Mouse (Mus musculus): ENCODE measurements around the gene Phospho1. TPM values are rescaled to one million over a fixed set of nuclear protein-coding genes. Genes with fewer than 3 reads are reported as not detected.
A peak's percentile ranks its signal among the peaks of the same experiment; 100 is the strongest.

Phospho1 gene
- polyA plus RNA-seq, 1 experiment from 2014 or later = not detected

GRCm38 (mm10) chr11:95835832-95836231, 11.5 kb downstream of the Phospho1 start:
- WGBS = 41% methylated on average over 6 of the region's 6 CpGs
- no peaks in the 10 kb centered on the region for H3K36me3 ChIP-seq (ENCODE audit: insufficient read depth, low read length)
- H3K9me3 ChIP-seq (replicated peaks; ENCODE audit: low read length) = no peaks in the 10 kb centered on the region
- no peak overlapping the region for H3K9ac ChIP-seq (ENCODE audit: low read depth, low read length)
- TF ChIP-seq CTCF (IDR thresholded peaks at IDR 0.05; ENCODE audit: low read depth) = no peak
- H3K4me3 ChIP-seq (replicated peaks; ENCODE audit: low read depth, low read length) = no peak overlapping the region
- H3K4me2 ChIP-seq (ENCODE audit: low read length) = no peak overlapping the region
- DNase-seq (ENCODE audit: low spot score) (no peak), ATAC-seq (replicated peaks; ENCODE audit: low FRiP score, low read depth) (no peak)
- peaks cover 30% of the 10 kb centered on the region for H3K4me1 ChIP-seq (replicated peaks; ENCODE audit: insufficient read depth, low read length)
- peaks cover 33% of the 10 kb centered on the region for H3K27me3 ChIP-seq (ENCODE audit: insufficient read depth, low read length)
- no peak overlapping the region for H3K27ac ChIP-seq

- H3K36me3 ChIP-seq (ENCODE audit: insufficient read depth, low read length) = no peaks in the 10 kb centered on the region
- WGBS = 29% methylated on average over 6 of the region's 6 CpGs
- H3K27ac ChIP-seq = peak overlapping the region; percentile 47; the same call in 1 of the 2 replicates
- DNase-seq (ENCODE audit: low spot score) = no peak
- H3K4me1 ChIP-seq (replicated peaks; ENCODE audit: insufficient read depth, low read length) = peaks cover 24% of the 10 kb centered on the region
- TF ChIP-seq CTCF (IDR thresholded peaks at IDR 0.05; ENCODE audit: low read depth) = no peak
- H3K9me3 ChIP-seq (replicated peaks; ENCODE audit: low read length) = no peaks in the 10 kb centered on the region
- H3K4me2 ChIP-seq (ENCODE audit: low read length) = no peak overlapping the region
- no peak overlapping the region for H3K9ac ChIP-seq (ENCODE audit: low read depth, low read length)
- H3K4me3 ChIP-seq (replicated peaks; ENCODE audit: low read depth, low read length) = no peak overlapping the region
- H3K27me3 ChIP-seq (ENCODE audit: insufficient read depth, low read length) = peaks cover 27% of the 10 kb centered on the region
- ATAC-seq (replicated peaks; ENCODE audit: low FRiP score, low read depth) = no peak
Observed at GRCm38 (mm10) chr11:95836433-95836832, 12.1 kb downstream of the Phospho1 start.

GRCm38 (mm10) chr11:95837059-95837458, 12.8 kb downstream of the Phospho1 start, which contains the start of gene Gngt2:
Gene Gngt2 (plus strand): TSS chr11:95837216.
- Histone ChIP-seq H3K4me2 (ENCODE audit: low read length) (no peak within 1 kb of the TSS), H3K4me3 (replicated peaks; ENCODE audit: low read depth, low read length) (no peak within 1 kb of the TSS), H3K27ac (peak within 1 kb of the TSS; percentile 47; the same call in 1 of the 2 replicates), H3K27me3 (ENCODE audit: insufficient read depth, low read length) (peaks cover 25% of the 10 kb centered on the region), H3K9me3 (replicated peaks; ENCODE audit: low read length) (no peaks in the 10 kb centered on the region), H3K36me3 (ENCODE audit: insufficient read depth, low read length) (no peaks in the 10 kb centered on the region), H3K4me1 (replicated peaks; ENCODE audit: insufficient read depth, low read length) (peaks cover 24% of the 10 kb centered on the region), H3K9ac (ENCODE audit: low read depth, low read length) (no peak within 1 kb of the TSS)
- DNase-seq (ENCODE audit: low spot score) (peak; percentile 82), ATAC-seq (replicated peaks; ENCODE audit: low FRiP score, low read depth) (0 out of 2 replicates have a peak, but pooled peaks have one; percentile 15)
- 48% methylated on average over 10 of the region's 10 CpGs for WGBS
- no peak for TF ChIP-seq CTCF (IDR thresholded peaks at IDR 0.05; ENCODE audit: low read depth)

GRCm38 (mm10) chr11:95838598-95838997, 14.3 kb downstream of the Phospho1 start:
- H3K9ac ChIP-seq (ENCODE audit: low read depth, low read length) = no peak overlapping the region
- peaks cover 9% of the 10 kb centered on the region for H3K27me3 ChIP-seq (ENCODE audit: insufficient read depth, low read length)
- DNase-seq (ENCODE audit: low spot score) (no peak), ATAC-seq (replicated peaks; ENCODE audit: low FRiP score, low read depth) (no peak)
- WGBS = 74% methylated on average over 4 of the region's 4 CpGs
- H3K4me1 ChIP-seq (replicated peaks; ENCODE audit: insufficient read depth, low read length) = peaks cover 24% of the 10 kb centered on the region
- no peak overlapping the region for H3K4me3 ChIP-seq (replicated peaks; ENCODE audit: low read depth, low read length)
- H3K9me3 ChIP-seq (replicated peaks; ENCODE audit: low read length) = no peaks in the 10 kb centered on the region
- no peak overlapping the region for H3K27ac ChIP-seq
- no peaks in the 10 kb centered on the region for H3K36me3 ChIP-seq (ENCODE audit: insufficient read depth, low read length)
- no peak overlapping the region; the same call in 1 of the 2 replicates for H3K4me2 ChIP-seq (ENCODE audit: low read length)
- TF ChIP-seq CTCF (IDR thresholded peaks at IDR 0.05; ENCODE audit: low read depth) = no peak

- H3K27me3 ChIP-seq (ENCODE audit: insufficient read depth, low read length) = peaks cover 5% of the 10 kb centered on the region; the same call in 1 of the 2 replicates
- H3K9me3 ChIP-seq (replicated peaks; ENCODE audit: low read length) = no peaks in the 10 kb centered on the region
- H3K9ac ChIP-seq (ENCODE audit: low read depth, low read length) = no peak overlapping the region
- 72% methylated on average over 8 of the region's 8 CpGs for WGBS
- no peak overlapping the region for H3K27ac ChIP-seq
- no peak for TF ChIP-seq CTCF (IDR thresholded peaks at IDR 0.05; ENCODE audit: low read depth)
- peak overlapping the region; percentile 23; the same call in 1 of the 2 replicates for H3K4me2 ChIP-seq (ENCODE audit: low read length)
- DNase-seq (ENCODE audit: low spot score) (no peak), ATAC-seq (replicated peaks; ENCODE audit: low FRiP score, low read depth) (no peak)
- H3K4me3 ChIP-seq (replicated peaks; ENCODE audit: low read depth, low read length) = no peak overlapping the region
- no peaks in the 10 kb centered on the region for H3K36me3 ChIP-seq (ENCODE audit: insufficient read depth, low read length)
- peaks cover 21% of the 10 kb centered on the region for H3K4me1 ChIP-seq (replicated peaks; ENCODE audit: insufficient read depth, low read length)
Observed at GRCm38 (mm10) chr11:95838999-95839868, 14.9 kb downstream of the Phospho1 start.

GRCm38 (mm10) chr11:95840694-95841497, 16.6 kb downstream of the Phospho1 start:
- Histone ChIP-seq H3K36me3 (ENCODE audit: insufficient read depth, low read length) (no peaks in the 10 kb centered on the region), H3K9me3 (replicated peaks; ENCODE audit: low read length) (no peaks in the 10 kb centered on the region), H3K4me1 (replicated peaks; ENCODE audit: insufficient read depth, low read length) (peaks cover 8% of the 10 kb centered on the region), H3K27me3 (ENCODE audit: insufficient read depth, low read length) (no peaks in the 10 kb centered on the region; the same call in 1 of the 2 replicates), H3K4me3 (replicated peaks; ENCODE audit: low read depth, low read length) (peak overlapping the region; percentile 26; the same call in 1 of the 2 replicates), H3K9ac (ENCODE audit: low read depth, low read length) (no peak overlapping the region), H3K27ac (no peak overlapping the region), H3K4me2 (ENCODE audit: low read length) (peak overlapping the region; percentile 44)
- 73% methylated on average over 5 of the region's 5 CpGs for WGBS
- ATAC-seq (replicated peaks; ENCODE audit: low FRiP score, low read depth) (no peak), DNase-seq (ENCODE audit: low spot score) (no peak)
- no peak for TF ChIP-seq CTCF (IDR thresholded peaks at IDR 0.05; ENCODE audit: low read depth)
